Mouse (Mus musculus) B cell, adult 2 months (primary cell): ENCODE data around the gene Ltbr.

Experiments
- DNase-seq, 2 experiments: peaks; one replicate each; pipeline ENCODE4 v3.0.0; 2022

The Ltbr gene

DNA sequence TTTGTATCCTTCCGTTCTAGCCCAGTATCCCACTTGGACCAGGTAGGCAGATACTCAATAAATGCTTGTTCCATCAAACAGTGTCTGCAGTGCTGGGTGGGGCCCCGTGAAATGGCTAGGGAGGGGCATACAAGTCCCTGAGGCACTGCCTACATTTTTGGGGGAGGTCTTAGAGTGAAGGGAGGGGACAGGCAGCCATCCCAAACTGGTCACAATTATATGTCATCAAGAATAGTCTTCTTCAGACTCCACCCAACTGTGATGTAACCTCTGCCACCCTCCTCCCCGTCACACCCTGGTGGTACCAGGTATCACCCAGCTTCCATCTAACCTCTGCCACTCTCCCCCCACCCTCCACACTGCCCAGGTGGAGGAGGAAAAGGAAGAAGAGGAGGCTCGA, 31.2 kb upstream of the Ltbr start:
- no peak for DNase-seq

GRCm38 (mm10) chr6:125344084-125344483, 30.4 kb upstream of the Ltbr start:
- no peak for DNase-seq

- no peak for DNase-seq
Observed at GRCm38 (mm10) chr6:125342198-125342597, 28.5 kb upstream of the Ltbr start.

GRCm38 (mm10) chr6:125340244-125340643, 26.6 kb upstream of the Ltbr start:
- no peak for DNase-seq

- no peak for DNase-seq
Observed at GRCm38 (mm10) chr6:125338791-125339660, 25.3 kb upstream of the Ltbr start.

GRCm38 (mm10) chr6:125334356-125334755, 20.7 kb upstream of the Ltbr start:
- no peak for DNase-seq

GRCm38 (mm10) chr6:125333112-125333899, 19.6 kb upstream of the Ltbr start:
- DNase-seq: no peak

GRCm38 (mm10) chr6:125330626-125331326, 17.1 kb upstream of the Ltbr start:
- no peak for DNase-seq

DNA sequence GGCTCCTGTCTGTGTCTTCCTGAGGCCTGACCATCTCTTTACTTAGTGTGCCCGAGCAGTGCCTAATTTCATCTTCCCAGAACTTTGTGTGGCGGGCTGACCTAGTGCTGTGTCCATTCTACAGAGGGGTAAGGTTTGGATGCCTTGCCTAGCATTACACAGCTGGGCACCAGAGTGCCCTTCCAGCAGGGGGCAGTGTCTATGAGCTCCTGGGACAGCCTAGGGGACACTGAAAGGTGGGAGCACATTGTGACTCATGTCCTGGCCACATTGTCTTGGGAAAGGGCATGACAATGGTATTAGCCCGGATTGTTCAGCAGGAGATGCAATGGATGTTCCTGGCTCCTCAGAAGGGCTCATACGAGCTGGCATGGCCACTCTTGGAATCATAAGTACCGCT, 14.6 kb upstream of the Ltbr start:
- peak; percentile 42 to 48 for DNase-seq

DNA sequence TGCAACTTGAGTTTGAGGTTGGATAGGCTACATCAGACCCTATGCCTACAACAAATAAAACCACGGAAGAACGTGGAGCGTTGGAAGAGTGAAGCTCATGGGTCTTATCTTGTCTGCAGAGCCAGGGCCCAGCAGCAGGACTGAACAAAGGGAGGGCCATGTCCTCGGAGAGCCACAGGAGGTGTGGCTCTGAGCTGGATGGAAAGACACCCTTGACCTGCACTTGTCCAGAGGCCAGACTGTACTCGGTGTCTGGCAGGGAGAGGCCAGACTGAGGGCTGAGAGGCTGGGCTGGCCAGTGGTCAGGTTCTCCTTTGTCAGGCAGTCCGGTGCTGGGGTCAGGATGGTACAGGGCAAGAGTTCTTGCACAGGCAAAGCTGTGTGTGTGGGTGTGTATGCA, 11.7 kb upstream of the Ltbr start:
- DNase-seq: no peak

GRCm38 (mm10) chr6:125323547-125323946, 9.9 kb upstream of the Ltbr start:
- DNase-seq: no peak

- no peak for DNase-seq
Observed at GRCm38 (mm10) chr6:125322794-125323193, 9.1 kb upstream of the Ltbr start.

GRCm38 (mm10) chr6:125321114-125321855, 7.6 kb upstream of the Ltbr start:
- no peak for DNase-seq

GRCm38 (mm10) chr6:125320323-125320722, 6.6 kb upstream of the Ltbr start, which contains the start of gene Scnn1a:
TSS of gene Scnn1a (plus strand) at chr6:125320659.
- no peak for DNase-seq

GRCm38 (mm10) chr6:125319919-125320296, 6.2 kb upstream of the Ltbr start:
- no peak for DNase-seq

GRCm38 (mm10) chr6:125318981-125319918, 5.6 kb upstream of the Ltbr start:
- no peak for DNase-seq

GRCm38 (mm10) chr6:125317077-125317476, 3.4 kb upstream of the Ltbr start:
- no peak for DNase-seq

- DNase-seq: no peak
Observed at GRCm38 (mm10) chr6:125314746-125315145, 1.1 kb upstream of the Ltbr start.

- DNase-seq: no peak
Observed at GRCm38 (mm10) chr6:125314231-125314563, 512 bp upstream of the Ltbr start.

- no peak for DNase-seq
Observed at GRCm38 (mm10) chr6:125312581-125313355, 917 bp downstream of the Ltbr start.

GRCm38 (mm10) chr6:125312171-125312570, 1.5 kb downstream of the Ltbr start:
- no peak for DNase-seq
